Mouse (Mus musculus) urinary bladder, postnatal 14 days (tissue): ENCODE measurements around the gene Tbx3.

Experiments
- DNase-seq: peaks from one replicate; pipeline ENCODE4 v3.0.0; 2021; ENCODE audit warnings: low spot score

Tbx3 gene

GRCm38 (mm10) chr5:119680329-119681010 lies 10.0 kb downstream of the Tbx3 start:
- peak; percentile 50 for DNase-seq

GRCm38 (mm10) chr5:119681011-119681832 lies 10.8 kb downstream of the Tbx3 start:
- peak; percentile 27 for DNase-seq

GRCm38 (mm10) chr5:119681833-119682210 lies 11.4 kb downstream of the Tbx3 start:
- peak; percentile 73 for DNase-seq

GRCm38 (mm10) chr5:119682646-119683515 lies 12.4 kb downstream of the Tbx3 start:
- peak; percentile 48 for DNase-seq

- peak; percentile 45 for DNase-seq
Observed at GRCm38 (mm10) chr5:119683861-119684260, 13.4 kb downstream of the Tbx3 start.

GRCm38 (mm10) chr5:119684701-119685391 lies 14.4 kb downstream of the Tbx3 start:
- DNase-seq, result no peak

- DNase-seq, result no peak
Observed at GRCm38 (mm10) chr5:119685446-119686198, 15.2 kb downstream of the Tbx3 start.

GRCm38 (mm10) chr5:119686199-119686964 lies 15.9 kb downstream of the Tbx3 start:
- DNase-seq, result peak; percentile 86

- DNase-seq, result no peak
Observed at GRCm38 (mm10) chr5:119687005-119687855, 16.8 kb downstream of the Tbx3 start.

- no peak for DNase-seq
Observed at GRCm38 (mm10) chr5:119687856-119688206, 17.4 kb downstream of the Tbx3 start.

- DNase-seq, result no peak
Observed at GRCm38 (mm10) chr5:119688306-119688705, 17.8 kb downstream of the Tbx3 start.

- no peak for DNase-seq
Observed at GRCm38 (mm10) chr5:119688914-119689420, 18.5 kb downstream of the Tbx3 start.

GRCm38 (mm10) chr5:119689501-119689900 lies 19.0 kb downstream of the Tbx3 start:
- DNase-seq, result no peak

GRCm38 (mm10) chr5:119691075-119691474 lies 20.6 kb downstream of the Tbx3 start:
- DNase-seq, result peak; percentile 88

GRCm38 (mm10) chr5:119692425-119692824 lies 22.0 kb downstream of the Tbx3 start:
- DNase-seq, result no peak

GRCm38 (mm10) chr5:119694914-119695313 lies 24.4 kb downstream of the Tbx3 start:
- no peak for DNase-seq

- DNase-seq, result no peak
Observed at GRCm38 (mm10) chr5:119703031-119703430, 32.6 kb downstream of the Tbx3 start.

- DNase-seq, result no peak
Observed at GRCm38 (mm10) chr5:119704900-119705299, 34.4 kb downstream of the Tbx3 start.

GRCm38 (mm10) chr5:119706467-119706866 lies 36.0 kb downstream of the Tbx3 start:
- DNase-seq, result no peak
